Mouse (Mus musculus) spleen, postnatal 14 days (tissue): Measurements from ENCODE around the gene Ankle2.

Experiments used
- DNase-seq, 2 experiments: peaks; one replicate each; pipeline ENCODE4 v3.0.0; 2021 to 2022; ENCODE audit warnings: low spot score in 2 of 2

Gene Ankle2

GRCm38 (mm10) chr5:110230780-110231461 is at the start of gene Ankle2:
Gene Ankle2, plus strand, starts transcription at chr5:110231004.
- DNase-seq, result peak; percentile 93 to 94

DNA sequence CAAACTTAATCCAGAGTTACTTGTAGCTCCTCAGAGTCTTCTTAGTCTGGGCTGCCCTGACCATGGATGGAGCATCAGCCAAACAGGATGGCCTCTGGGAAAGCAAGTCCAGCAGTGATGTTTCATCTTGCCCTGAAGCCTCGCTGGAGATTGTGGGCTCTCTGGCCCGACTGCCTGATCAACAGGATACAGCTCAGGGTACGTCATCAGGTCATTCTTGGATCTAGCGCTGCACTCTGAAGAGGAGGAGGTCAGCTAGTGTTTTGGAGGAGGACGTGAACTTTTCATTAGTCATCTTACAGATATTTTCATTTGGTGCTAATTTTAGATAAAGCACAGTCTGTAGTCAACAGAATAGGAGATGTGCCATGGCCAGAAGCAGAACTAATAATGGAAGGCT is 49.1 kb upstream of the Ankle2 start:
- DNase-seq, result no peak

DNA sequence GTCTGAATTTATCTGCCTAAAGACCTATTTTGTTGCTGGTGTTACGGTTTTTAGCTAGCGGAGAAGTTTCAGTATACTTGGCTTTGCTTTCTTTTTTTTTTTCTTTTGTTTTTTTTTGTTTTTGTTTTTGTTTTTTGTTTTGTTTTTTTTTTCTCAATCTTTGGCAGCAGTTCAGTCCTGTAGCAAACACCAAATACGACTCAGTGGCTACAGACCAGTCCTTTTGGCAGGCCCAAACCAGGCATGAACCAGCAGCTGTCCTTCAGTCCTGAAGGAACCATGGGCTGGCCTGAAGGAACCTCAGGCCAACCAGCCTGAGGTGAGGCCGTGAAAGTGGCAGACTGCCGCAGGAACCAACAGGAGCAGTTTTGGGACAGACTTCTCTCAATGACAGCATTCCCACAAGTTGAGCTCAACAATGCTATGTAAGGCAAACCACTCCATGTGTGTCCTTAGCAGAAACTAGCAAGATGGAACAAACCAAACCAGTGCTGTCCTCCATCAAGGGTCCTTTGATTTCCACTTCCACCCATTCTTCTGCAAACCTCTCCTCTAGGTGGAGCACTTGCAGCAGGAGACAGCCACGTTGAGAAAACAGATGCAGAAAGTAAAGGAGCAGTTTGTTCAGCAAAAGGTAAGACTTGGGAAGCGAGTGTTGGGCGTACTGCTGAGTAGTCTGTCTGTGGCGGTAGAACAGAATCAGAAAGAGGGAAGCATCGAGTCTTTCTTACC is 27.5 kb upstream of the Ankle2 start:
- DNase-seq, result no peak

DNA sequence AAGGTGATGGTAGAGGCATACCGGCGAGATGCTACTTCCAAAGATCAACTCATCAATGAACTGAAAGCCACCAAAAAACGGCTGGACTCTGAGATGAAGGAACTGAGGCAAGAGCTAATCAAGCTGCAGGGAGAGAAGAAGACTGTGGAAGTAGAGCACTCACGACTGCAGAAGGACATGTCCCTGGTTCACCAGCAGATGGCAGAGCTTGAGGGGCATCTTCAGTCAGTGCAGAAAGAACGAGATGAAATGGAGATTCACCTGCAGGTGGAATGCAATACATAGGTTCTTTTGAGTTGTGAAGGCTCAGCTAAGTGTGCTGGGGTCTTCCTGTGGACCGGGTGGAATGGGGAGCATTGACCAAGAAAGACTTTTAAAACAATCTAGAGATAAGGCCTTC is 26.0 kb upstream of the Ankle2 start:
- DNase-seq, result peak in 1 of 2 experiments; percentile 12

- no peak for DNase-seq
Measured at GRCm38 (mm10) chr5:110211312-110211711, 19.5 kb upstream of the Ankle2 start.

DNA sequence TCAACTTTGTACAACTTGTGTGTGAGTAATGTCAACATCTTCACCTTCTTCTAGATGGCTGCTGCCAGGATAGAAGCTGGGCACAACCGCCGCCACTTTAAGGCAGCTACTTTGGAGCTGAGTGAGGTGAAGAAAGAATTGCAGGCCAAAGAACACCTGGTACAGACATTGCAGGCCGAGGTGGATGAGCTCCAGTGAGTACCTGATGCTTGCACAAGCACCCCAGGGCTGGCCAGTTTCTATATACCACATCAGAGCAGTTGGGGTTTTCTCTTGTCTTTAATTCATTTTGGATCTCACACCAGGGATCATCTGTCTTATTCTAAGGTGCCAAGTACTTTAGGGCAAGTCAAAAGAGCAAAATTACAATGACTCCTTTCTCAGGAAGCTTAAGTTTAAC is 14.0 kb upstream of the Ankle2 start:
- DNase-seq, result no peak

DNA sequence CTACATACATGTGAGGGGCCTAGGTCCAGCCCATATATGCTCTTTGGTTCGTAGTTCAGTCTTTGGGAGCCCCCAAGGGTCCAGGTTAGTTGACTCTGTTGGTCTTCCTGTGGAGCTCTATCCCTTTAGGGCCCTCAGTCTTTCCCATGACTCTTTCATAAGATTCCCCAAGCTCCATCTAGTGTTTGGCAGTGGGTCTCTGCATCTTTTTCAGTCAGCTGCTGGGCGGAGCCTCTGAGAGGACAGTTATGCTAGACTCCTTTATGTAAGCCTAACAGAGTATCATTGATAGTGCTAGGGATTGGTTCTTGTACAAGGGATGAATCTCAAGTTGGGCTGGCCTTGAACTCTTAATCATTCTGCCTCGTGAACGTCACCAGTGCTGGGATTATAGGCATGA is 10.5 kb upstream of the Ankle2 start:
- no peak for DNase-seq

GRCm38 (mm10) chr5:110222757-110223156 is 8.0 kb upstream of the Ankle2 start:
- no peak for DNase-seq

- no peak for DNase-seq
Measured at GRCm38 (mm10) chr5:110225056-110225455, 5.7 kb upstream of the Ankle2 start.

DNA sequence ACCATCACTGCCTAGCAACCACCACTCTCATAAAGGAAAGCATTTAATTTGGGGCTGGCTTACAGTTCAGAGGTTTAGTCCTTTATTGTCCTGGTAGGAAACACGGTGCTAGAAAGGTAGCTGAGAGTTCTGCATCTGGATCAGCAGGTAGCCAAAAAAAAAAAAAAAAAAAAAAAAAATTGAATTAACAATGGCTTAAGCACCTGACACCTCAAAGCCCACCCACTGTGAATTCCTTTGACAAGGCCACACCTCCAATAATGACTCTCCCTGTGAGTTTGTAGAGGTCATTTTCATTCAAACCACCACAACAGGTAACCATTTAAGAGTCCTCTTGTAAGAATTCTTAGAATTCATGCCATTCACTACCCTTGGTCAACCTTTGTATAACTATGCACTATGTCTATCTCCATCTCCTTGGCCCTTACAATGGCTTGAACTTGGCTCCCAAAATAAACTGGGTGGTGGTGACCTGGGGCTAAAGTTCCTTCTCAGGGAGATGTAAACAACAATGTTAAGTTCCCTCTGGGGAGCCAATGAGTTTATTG is 3.4 kb upstream of the Ankle2 start:
- no peak for DNase-seq

GRCm38 (mm10) chr5:110230401-110230779 is 414 bp upstream of the Ankle2 start:
- no peak for DNase-seq

DNA sequence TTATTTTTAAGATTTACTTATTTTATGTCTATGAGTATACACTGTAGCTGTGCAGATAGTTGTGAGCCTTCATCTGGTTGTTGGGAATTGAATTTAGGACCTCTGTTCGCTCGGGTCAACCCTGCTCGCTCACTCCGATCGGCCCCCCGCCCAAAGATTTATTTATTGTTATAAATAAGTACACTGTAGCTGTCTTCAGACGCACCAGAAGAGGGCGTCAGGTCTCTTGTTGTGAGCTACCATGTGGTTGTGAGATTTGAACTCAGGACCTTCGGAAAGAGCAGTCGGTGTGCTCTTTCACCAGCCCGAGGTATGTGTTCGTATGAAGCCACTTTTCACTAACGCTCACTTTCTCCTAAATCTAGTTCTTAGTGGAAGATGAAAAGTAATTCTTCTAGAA is 834 bp downstream of the Ankle2 start:
- peak in 1 of 2 experiments; percentile 14 for DNase-seq

GRCm38 (mm10) chr5:110232346-110232745 is 1.5 kb downstream of the Ankle2 start:
- peak in 1 of 2 experiments; percentile 3 for DNase-seq

DNA sequence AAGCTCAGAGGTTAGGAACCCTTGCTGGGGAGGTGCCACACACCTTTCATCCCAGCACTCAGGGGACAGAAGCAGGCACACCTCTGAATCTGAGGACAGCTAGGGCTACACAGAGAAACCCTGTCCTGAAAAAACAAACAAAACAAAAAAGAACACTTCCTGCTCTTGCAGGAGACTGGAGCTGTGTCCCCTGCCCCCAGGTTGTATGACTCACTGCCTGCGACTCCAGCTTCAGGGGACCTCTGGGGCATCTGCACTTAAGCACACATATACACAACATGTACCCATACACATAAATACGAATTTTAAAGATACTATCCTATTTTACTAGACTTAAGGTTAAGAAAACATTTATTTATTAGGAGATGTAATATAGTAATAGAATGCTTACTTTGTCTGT is 13.3 kb downstream of the Ankle2 start:
- no peak for DNase-seq

DNA sequence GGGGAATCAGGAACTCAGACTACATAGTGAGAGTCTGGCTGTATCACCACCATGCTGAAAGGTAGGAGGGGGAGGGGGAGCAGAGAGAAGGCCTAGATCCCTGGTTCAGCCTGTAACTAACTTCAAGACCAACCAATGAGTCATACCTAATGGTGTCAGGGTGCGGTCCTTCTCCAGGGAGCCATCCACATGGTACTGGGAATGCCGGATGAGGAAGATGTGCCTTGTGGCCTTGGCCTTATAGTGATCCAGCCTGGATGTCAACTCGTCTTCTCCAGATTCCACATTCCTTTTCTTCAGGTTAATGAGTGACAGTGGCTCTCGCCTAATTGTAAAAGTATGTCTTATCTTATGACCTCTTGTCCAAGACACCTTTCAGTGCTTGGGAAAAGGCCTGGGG is 36.1 kb downstream of the Ankle2 start:
- DNase-seq, result no peak

DNA sequence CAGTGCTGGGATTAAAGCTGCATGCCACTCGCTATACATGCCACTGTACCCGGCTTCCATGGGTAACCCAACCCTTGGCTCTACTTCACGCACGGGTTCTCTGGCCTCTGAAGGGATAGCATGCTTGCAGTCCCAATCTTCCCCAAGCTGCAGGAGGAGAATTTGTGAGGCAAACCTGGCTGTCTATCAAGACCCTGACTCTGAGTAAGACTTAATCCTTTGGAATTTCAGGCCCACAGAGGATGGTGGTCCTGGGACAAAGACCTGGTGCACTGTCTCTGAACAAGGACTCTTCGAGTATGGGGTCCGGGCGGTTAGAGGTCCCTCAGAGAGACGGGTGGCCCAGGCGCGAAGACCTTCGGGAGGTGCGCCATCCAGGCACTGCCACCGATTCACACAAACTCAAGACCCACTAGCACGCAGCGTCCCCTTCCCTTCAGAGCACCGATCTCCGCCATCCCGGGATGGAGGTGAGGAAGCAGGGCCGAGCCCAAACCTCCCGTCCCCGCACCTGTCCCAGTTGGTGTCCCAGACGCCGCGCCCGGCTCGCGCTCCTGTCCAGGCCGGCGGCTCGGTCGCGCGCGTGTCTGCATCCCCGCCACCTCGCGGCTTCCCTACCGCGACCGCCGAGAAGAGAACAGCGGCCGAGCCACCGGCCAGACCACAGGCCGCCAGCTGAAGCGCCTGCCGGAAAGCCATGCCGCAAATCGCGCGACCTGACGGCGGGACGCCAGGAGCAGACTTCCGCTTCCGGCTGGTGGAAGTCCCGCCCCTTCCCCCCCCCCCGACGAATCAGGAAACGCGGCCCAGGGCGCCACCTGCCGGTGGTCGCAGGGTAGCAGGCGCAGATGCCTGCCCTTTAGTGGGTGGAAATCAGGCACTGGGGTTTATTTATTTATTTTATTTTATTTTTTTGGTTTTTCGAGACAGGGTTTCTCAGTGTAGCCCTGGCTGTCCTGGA is 38.6 kb downstream of the Ankle2 start, which contains the start of gene Pgam5:
Gene Pgam5, minus strand, starts transcription at position 773 of the 961 bp plus-strand sequence.
- peak; percentile 73 to 88 for DNase-seq

GRCm38 (mm10) chr5:110270242-110270641 is 39.4 kb downstream of the Ankle2 start:
- DNase-seq, result no peak

GRCm38 (mm10) chr5:110274147-110274546 is 43.3 kb downstream of the Ankle2 start:
- no peak for DNase-seq

DNA sequence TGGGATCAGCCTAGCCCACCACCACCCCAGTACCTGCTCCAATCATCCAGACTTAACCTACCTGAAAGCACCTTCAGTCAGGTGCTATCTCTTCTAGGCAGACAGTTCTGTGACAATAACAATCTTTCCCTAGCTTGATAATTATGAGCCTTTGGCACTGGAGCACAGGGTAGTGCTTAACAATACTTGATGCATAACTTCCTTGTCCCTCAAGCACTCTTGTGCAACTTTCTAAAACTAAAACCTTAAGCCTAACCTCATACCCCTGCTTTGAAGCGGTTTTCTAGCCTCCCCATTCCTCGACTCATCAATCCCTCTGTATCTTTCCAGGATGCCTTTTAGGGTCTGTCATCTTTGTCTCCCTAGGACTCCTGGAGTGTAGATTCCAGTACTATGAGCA is 44.0 kb downstream of the Ankle2 start:
- DNase-seq, result no peak

GRCm38 (mm10) chr5:110276391-110276790 is 45.6 kb downstream of the Ankle2 start:
- DNase-seq, result no peak

DNA sequence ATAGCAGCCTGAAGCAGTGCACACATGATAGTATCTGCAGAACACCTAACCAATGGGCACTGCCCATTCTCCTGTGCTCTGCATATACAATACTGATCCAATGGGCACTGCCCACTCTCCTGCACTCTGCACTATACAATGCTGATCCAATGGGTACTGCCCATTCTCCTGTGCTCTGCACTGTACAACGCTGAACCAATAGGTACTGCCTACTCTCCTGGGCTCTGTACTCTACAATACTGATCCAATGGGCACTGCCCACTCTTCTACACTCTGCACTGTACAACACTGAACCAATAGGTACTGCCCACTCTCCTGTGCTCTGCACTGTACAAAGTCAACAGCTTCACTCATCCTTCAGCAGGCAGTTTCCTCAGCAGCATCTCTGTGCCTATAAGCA is 46.1 kb downstream of the Ankle2 start:
- no peak for DNase-seq

GRCm38 (mm10) chr5:110281984-110282383 is 51.2 kb downstream of the Ankle2 start:
- DNase-seq, result no peak
